Mouse (Mus musculus) forebrain, embryonic 16.5 days (tissue): ENCODE results near the gene Cysltr2. TPM values are rescaled to one million over a fixed set of nuclear protein-coding genes. Genes with fewer than 3 reads are reported as not detected.
A peak's percentile ranks its signal among the peaks of the same experiment; 100 is the strongest.

ENCODE experiments used
- ATAC-seq: fragments of 200-750 bp; cut with Nextera tagmentation; 2 replicates; pipeline ENCODE4 v1.8.0; 2017; ENCODE audit warnings: mild to moderate bottlenecking, moderate library complexity
- H3K27ac ChIP-seq: fragments of 300-500 bp; sonication (generic); 2 replicates; pipeline ENCODE4 v1.5.1; 2014; ENCODE audit warnings: low read length, control low read depth
- H3K27me3 ChIP-seq: fragments of 300-500 bp; sonication (generic); replicated peaks from 2 replicates; pipeline ENCODE4 v1.6.1; 2014; ENCODE audit warnings: low read length; ENCODE audit not compliant: control insufficient read depth, insufficient read depth
- H3K36me3 ChIP-seq: fragments of 300-500 bp; sonication (generic); 2 replicates; pipeline ENCODE4 v1.6.1; 2014; ENCODE audit not compliant: control insufficient read depth, insufficient read depth
- H3K4me1 ChIP-seq: fragments of 300-500 bp; sonication (generic); replicated peaks from 2 replicates; pipeline ENCODE4 v1.6.1; 2014; ENCODE audit warnings: low read length; ENCODE audit not compliant: control insufficient read depth, insufficient read depth
- H3K4me2 ChIP-seq: fragments of 300-500 bp; sonication (generic); 2 replicates; pipeline ENCODE4 v1.6.1; 2014; ENCODE audit warnings: mild to moderate bottlenecking, low read length, control low read depth
- H3K4me3 ChIP-seq: fragments of 300-500 bp; sonication (generic); replicated peaks from 2 replicates; pipeline ENCODE4 v1.5.1; 2014; ENCODE audit warnings: mild to moderate bottlenecking, low read length, control low read depth
- H3K9ac ChIP-seq: fragments of 300-500 bp; sonication (generic); replicated peaks from 2 replicates; pipeline ENCODE4 v1.6.1; 2014; ENCODE audit warnings: low read depth, low read length, control low read depth
- H3K9me3 ChIP-seq: fragments of 300-500 bp; sonication (generic); 2 replicates; pipeline ENCODE4 v1.6.1; 2016; ENCODE audit warnings: low read length; ENCODE audit not compliant: control insufficient read depth
- WGBS: fragments of 180-500 bp; shearing (Covaris S2); extraction: QIAGEN DNeasy Blood & Tissue Kit; methylation state at CpG from one replicate; pipeline ENCODE4 v1.1.7; 2014; 5-methylcytosine and 5-hydroxymethylcytosine counted together
- polyA plus RNA-seq: library from polyadenylated mRNA; unstranded; fragments of >200 nt; fragmentation: Nextera tagmentation; extraction: Ambion mirVana; gene quantifications from 2 replicates; pipeline ENCODE4 v1.2.1, GENCODE M21; 2015

The Cysltr2 gene
- polyA plus RNA-seq, 1 experiment from 2014 or later, result 0.24 TPM

DNA sequence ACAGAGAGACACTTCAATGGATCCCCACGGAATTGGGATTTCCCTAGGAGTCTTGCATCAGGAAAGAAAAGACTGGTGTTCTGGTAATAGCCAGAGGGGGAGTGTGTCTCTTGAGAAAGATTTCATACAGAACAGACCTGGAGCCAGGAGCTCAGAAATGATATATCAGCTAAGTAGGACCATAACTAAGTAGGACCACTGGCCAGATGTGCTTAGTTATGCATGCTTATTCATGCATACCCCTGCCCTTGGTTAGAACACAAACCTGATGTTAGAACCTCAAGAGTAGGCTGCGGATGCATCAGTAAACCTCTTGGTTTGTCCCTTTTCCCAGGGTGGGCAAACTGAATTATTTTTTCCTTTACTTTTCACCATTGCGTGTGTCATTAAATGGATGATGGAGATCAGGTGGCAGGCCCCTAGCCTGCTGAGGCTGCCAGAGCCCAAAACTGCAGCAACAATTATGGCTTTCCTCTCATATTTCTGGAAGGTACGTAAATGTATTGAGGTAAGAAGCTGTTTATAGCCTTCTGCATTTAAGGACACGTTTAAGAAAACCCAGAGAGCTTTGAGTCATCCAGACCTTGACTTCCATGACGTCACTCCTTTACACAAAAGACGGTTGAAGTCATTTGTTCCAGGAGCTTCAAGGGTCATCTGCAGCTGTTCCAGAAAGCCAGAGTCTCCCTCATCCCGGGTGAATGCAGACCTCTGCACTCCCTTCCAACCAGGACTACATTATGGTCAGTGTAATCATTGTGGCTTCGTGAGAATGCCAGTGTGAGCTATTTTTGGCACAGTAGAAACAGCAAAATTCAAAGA, 35.0 kb downstream of the Cysltr2 start:
- 73% methylated on average over 9 of the region's 9 CpGs for WGBS
- Histone ChIP-seq H3K9ac (no peak overlapping the region), H3K9me3 (no peaks in the 10 kb centered on the region), H3K27ac (no peak overlapping the region), H3K36me3 (no peaks in the 10 kb centered on the region), H3K4me2 (no peak overlapping the region), H3K4me1 (no peaks in the 10 kb centered on the region), H3K4me3 (no peak overlapping the region), H3K27me3 (no peaks in the 10 kb centered on the region)
- ATAC-seq, result no peak

DNA sequence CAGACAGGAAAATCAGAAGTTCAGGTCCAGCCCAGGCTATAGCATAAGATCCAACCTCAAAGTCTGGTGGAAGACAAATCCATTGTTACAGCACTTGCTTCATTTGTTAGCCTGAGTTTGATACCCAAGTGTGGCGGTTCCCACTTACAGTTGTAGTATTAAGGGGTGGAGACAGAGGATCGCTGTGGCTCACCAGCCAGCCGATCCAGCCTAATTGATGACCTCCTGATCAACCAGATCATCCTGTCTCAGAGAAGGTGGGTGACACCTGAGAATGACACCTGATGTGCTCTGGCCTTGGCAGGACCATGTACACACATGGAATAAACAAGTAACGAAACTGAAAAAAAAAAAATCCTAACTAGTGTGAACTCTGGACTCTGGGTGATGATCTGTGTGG, 47.1 kb downstream of the Cysltr2 start:
- no peak overlapping the region for H3K27ac ChIP-seq
- no peaks in the 10 kb centered on the region for H3K36me3 ChIP-seq
- H3K9me3 ChIP-seq, result no peaks in the 10 kb centered on the region
- H3K27me3 ChIP-seq, result no peaks in the 10 kb centered on the region
- H3K4me1 ChIP-seq, result no peaks in the 10 kb centered on the region
- H3K4me2 ChIP-seq, result no peak overlapping the region
- H3K4me3 ChIP-seq, result no peak overlapping the region
- ATAC-seq, result no peak
- H3K9ac ChIP-seq, result no peak overlapping the region
- whole genome bisulfite sequencing, result 91% methylated on average over 4 of the region's 4 CpGs

DNA sequence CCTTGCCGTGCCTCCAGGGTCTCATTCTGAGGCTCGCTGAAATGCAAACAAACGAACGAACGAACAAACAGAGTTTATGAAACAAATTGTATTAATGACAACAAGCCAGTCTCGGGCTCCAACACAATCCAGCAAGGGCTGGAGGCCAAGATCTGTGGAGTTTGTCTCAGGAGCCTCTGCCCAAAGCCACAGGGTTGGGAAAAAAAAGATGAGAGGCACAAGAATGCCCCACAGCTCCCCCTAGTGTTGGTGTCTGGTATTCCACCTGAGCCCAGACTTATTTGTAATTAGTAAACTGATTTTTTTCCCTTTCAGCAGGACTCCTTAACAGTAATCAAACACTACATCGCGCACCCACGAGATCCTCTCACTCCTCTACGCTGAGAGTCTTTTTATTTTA, 48.6 kb downstream of the Cysltr2 start:
- Histone ChIP-seq H3K9me3 (no peaks in the 10 kb centered on the region), H3K4me1 (no peaks in the 10 kb centered on the region), H3K36me3 (no peaks in the 10 kb centered on the region), H3K27me3 (no peaks in the 10 kb centered on the region), H3K9ac (no peak overlapping the region), H3K27ac (no peak overlapping the region), H3K4me3 (no peak overlapping the region), H3K4me2 (no peak overlapping the region)
- 50% methylated on average over 10 of the region's 10 CpGs for WGBS
- ATAC-seq, result no peak

- Histone ChIP-seq H3K27ac (no peak overlapping the region), H3K9ac (no peak overlapping the region), H3K4me2 (no peak overlapping the region), H3K9me3 (no peaks in the 10 kb centered on the region), H3K4me3 (no peak overlapping the region), H3K27me3 (no peaks in the 10 kb centered on the region), H3K36me3 (no peaks in the 10 kb centered on the region), H3K4me1 (no peaks in the 10 kb centered on the region)
- ATAC-seq, result no peak
- 38% methylated on average over 6 of the region's 6 CpGs for WGBS
These were observed 50.8 kb downstream of the Cysltr2 start for GRCm38 (mm10) chr14:72998111-72998510.

DNA sequence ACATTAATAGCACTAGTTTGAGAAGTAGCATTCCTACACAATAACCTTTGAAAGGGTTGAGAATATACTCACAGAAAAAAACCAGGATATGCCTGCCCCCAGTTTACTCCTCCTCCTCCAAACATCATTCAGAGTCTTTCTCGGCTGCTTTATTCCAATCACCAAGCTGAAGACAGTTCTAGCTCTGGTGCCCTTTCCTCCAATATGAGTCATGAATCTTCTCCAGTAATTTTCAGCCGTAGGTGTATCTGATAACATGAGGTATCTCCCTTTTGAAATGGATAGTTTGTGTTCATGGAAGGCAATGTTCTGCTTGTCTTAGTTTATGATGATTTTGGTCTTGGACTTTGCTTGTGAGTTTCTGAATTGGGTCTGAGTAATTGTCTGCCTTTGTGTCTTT, 62.9 kb downstream of the Cysltr2 start:
- Histone ChIP-seq H3K9me3 (no peaks in the 10 kb centered on the region), H3K4me2 (no peak overlapping the region), H3K9ac (no peak overlapping the region), H3K27me3 (no peaks in the 10 kb centered on the region), H3K27ac (no peak overlapping the region), H3K4me1 (peaks cover 9% of the 10 kb centered on the region), H3K4me3 (no peak overlapping the region), H3K36me3 (no peaks in the 10 kb centered on the region)
- no peak for ATAC-seq
- WGBS, result 86% methylated on average over 2 of the region's 2 CpGs

GRCm38 (mm10) chr14:72985113-72985512, 63.8 kb downstream of the Cysltr2 start:
- H3K36me3 ChIP-seq, result no peaks in the 10 kb centered on the region
- no peak for ATAC-seq
- H3K4me1 ChIP-seq, result peaks cover 9% of the 10 kb centered on the region
- 98% methylated on average over 5 of the region's 5 CpGs for WGBS
- no peak overlapping the region for H3K4me2 ChIP-seq
- H3K9me3 ChIP-seq, result no peaks in the 10 kb centered on the region
- no peak overlapping the region for H3K9ac ChIP-seq
- H3K27me3 ChIP-seq, result no peaks in the 10 kb centered on the region
- no peak overlapping the region for H3K4me3 ChIP-seq
- H3K27ac ChIP-seq, result no peak overlapping the region

GRCm38 (mm10) chr14:72983456-72983855, 65.5 kb downstream of the Cysltr2 start:
- no peak overlapping the region; the same call in 1 of the 2 replicates for H3K27ac ChIP-seq
- no peaks in the 10 kb centered on the region for H3K27me3 ChIP-seq
- peak overlapping the region; percentile 27 for H3K4me3 ChIP-seq
- 4% methylated on average over 11 of the region's 11 CpGs for WGBS
- no peaks in the 10 kb centered on the region for H3K36me3 ChIP-seq
- peak overlapping the region; percentile 24; the same call in 1 of the 2 replicates for H3K9ac ChIP-seq
- H3K4me2 ChIP-seq, result peak overlapping the region; percentile 50
- no peaks in the 10 kb centered on the region for H3K9me3 ChIP-seq
- ATAC-seq, result peak; percentile 96
- H3K4me1 ChIP-seq, result peaks cover 9% of the 10 kb centered on the region

DNA sequence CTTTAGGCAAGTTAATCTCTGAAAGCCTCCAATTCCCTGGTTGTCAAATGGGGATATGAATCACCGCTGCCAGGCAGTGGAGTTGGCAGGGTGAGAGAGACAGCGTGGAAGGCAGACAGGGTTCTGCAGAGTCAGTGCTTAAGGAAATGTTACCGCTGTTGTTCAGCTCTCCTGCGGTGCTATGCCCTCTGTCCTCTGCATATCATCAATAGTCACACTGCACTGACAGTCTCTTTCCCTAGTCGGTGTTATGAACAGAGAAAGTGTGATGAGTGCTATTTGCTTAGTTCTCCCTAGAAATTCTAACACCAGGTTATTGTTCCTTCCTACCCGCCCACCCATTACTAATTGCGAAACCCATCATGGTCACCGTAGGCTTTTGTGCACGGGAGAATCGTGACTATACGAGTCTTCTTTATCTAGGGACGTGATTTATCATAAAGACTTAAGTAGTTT, 65.9 kb downstream of the Cysltr2 start:
- peak overlapping the region; percentile 24; the same call in 1 of the 2 replicates for H3K9ac ChIP-seq
- peak overlapping the region; percentile 50 for H3K4me2 ChIP-seq
- H3K36me3 ChIP-seq, result no peaks in the 10 kb centered on the region
- H3K9me3 ChIP-seq, result no peaks in the 10 kb centered on the region
- H3K27ac ChIP-seq, result no peak overlapping the region; the same call in 1 of the 2 replicates
- 55% methylated on average over 12 of the region's 12 CpGs for WGBS
- ATAC-seq, result peak; percentile 51
- H3K4me1 ChIP-seq, result peaks cover 9% of the 10 kb centered on the region
- H3K27me3 ChIP-seq, result no peaks in the 10 kb centered on the region
- H3K4me3 ChIP-seq, result peak overlapping the region; percentile 27

DNA sequence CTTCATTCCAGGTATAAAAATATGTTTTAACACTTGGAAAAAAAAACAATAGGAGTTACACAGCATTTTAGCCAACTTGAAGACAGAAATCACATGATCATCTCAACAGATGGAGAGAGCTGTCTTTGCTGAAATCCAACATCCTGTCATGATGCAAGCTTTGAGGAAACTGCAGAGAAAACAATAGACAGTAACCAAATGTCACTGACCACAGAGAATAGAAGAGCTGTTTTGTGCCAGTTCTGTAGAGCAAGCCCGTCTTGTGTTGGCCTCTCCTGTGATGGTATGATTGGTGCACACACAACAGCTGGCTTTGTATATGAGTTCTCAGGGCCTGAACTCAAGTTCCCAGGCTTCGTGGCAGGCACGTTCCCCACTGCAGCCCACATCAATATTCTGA, 68.2 kb downstream of the Cysltr2 start:
- no peaks in the 10 kb centered on the region for H3K9me3 ChIP-seq
- WGBS, result 69% methylated on average over 3 of the region's 3 CpGs

More for the DNA sequence above, 68.2 kb downstream of the Cysltr2 start:
- Histone ChIP-seq H3K36me3 (no peaks in the 10 kb centered on the region), H3K27ac (no peak overlapping the region), H3K4me2 (no peak overlapping the region), H3K4me1 (peaks cover 9% of the 10 kb centered on the region), H3K9ac (no peak overlapping the region), H3K27me3 (no peaks in the 10 kb centered on the region), H3K4me3 (no peak overlapping the region)
- ATAC-seq, result no peak
